Mouse (Mus musculus): ENCODE results near the gene Zfp513.
A peak's percentile ranks its signal among the peaks of the same experiment; 100 is the strongest.
"Not testable (repeated sequence)": the region's sequence is repeated elsewhere in the genome, so short reads cannot be mapped to it uniquely, and the experiment has no call there.

The Zfp513 gene

DNA sequence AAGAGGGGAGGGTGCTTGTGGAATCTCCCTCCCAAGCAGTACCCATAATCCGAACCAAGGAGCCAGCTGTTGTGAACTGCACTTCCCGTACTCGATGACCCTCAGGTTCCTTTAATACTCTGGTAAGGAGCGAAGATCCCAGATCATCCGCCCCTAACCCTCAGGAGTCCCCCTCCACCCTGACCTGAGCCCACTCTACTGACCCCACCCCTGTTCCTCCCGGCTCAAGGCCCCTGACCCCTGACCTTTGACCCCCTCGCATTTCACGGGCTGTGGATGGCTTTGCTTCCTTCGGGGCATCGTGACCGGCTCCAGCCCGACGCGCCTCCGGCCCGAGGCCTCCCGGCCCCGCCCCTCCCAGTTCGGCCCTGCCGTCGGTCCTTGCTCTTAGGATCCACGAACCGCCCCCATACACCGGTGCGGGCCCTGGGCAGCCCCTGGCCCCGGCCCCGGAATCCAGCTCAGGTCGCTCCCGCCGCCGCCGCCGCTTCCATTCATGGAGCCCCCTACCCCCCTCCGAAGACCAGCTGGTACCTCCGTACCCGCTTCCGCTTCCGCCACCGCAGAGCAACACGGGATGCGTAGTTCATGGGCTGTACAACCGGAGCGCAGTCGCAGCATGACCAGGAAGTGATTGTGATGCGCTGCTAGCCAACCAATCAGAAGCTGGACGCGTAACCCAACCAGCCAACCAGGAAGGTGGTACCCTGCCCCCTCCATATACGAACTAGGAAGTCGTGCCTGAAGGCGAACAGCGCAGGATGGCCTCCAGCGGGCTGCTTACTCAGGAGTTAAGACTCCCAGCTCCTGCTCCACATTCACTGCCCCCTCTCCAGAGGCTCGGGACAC, at the start of gene Zfp513:
TSS of gene Zfp513 (minus strand) at position 562 of the 849 bp plus-strand sequence.
- DNase-seq = peak; percentile 99

- no peak for DNase-seq
These were observed 49.5 kb upstream of the Zfp513 start, which contains the start of gene Krtcap3 for GRCm38 (mm10) chr5:31251541-31252101. Gene Krtcap3, plus strand, starts transcription at chr5:31251691.

GRCm38 (mm10) chr5:31250716-31251115, 48.6 kb upstream of the Zfp513 start:
- DNase-seq = no peak

DNA sequence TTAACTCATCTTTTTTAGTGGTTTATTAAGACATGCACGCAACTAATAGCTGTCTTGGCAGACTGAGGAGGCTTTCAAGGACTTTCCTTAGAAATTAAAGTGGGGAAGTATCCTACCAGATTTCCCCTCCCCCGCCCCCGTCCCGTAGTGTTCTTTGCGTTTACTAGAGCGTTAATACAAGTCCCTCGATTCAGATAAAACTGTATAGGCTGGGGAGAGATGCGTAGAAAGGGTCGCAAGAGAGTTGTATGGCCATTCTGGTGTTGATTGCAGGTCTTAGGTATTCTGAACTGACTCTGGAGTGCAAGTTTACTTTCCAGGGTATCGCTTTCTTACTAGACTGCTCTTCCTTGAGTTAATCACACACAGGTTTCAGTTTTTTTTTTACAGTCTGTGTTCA, 40.1 kb upstream of the Zfp513 start:
- no peak for DNase-seq

GRCm38 (mm10) chr5:31241522-31242034, 39.5 kb upstream of the Zfp513 start:
- no peak for DNase-seq

GRCm38 (mm10) chr5:31240637-31241521, 38.8 kb upstream of the Zfp513 start, which contains the start of the genes Nrbp1 and Gm9970:
Gene Nrbp1, plus strand, starts transcription at chr5:31240864.
Gene Gm9970, minus strand, starts transcription at chr5:31241232.
- DNase-seq = peak; percentile 97

DNA sequence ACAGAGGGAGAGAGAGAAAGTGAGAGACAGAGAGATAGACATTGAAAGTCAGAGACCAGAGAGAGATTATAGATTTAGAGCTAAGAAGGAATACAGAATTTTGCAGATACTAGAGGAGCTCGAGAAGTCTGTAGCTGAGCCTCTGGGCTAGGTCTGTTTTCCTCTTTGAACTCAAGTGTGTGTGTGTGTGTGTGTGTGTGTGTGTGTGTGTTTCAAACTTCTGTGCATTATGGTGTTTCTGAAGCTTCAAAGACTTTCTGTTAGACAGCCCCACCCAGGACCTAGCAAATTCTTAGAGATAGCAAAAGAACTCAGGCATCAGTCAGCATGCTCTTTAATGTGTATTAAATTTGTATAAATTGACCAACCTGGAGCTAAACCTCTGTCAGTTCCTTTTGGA, 24.5 kb upstream of the Zfp513 start:
- no peak for DNase-seq

GRCm38 (mm10) chr5:31222696-31223095, 20.6 kb upstream of the Zfp513 start:
- no peak for DNase-seq

DNA sequence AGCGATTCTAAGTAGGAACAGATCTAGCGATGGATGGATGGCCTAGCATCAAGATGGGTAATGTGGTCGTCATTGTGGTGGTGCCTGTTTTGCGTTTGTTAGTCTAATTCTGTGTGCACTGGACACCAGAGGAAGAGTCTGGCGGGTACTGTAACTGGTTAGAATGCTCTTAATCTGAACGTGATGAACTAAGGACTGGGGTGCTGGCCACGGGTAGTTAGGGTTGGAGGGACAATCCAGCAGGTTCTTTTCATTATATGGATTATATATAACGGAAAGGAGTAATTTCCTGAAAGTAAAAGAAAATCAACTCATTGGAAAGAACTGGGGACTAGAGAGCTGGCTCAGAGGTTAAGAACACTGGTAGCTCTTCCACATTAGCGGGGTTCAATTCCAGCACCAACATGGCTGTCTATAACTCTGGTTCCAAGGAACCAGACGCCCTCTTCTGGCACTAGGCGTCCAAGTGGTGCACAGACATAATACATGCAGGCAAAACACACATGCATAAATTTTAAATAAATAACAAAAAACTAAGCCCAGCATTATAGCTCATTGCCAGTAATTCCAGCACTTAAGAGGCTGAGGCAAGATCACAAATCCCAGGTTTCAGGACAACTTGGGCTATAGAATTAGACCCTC, 19.3 kb upstream of the Zfp513 start:
- peak; percentile 57 for DNase-seq

GRCm38 (mm10) chr5:31220448-31221303, 18.6 kb upstream of the Zfp513 start, which contains the start of gene Ppm1g:
Gene Ppm1g, minus strand, starts transcription at chr5:31220687.
- DNase-seq = peak; percentile 96

DNA sequence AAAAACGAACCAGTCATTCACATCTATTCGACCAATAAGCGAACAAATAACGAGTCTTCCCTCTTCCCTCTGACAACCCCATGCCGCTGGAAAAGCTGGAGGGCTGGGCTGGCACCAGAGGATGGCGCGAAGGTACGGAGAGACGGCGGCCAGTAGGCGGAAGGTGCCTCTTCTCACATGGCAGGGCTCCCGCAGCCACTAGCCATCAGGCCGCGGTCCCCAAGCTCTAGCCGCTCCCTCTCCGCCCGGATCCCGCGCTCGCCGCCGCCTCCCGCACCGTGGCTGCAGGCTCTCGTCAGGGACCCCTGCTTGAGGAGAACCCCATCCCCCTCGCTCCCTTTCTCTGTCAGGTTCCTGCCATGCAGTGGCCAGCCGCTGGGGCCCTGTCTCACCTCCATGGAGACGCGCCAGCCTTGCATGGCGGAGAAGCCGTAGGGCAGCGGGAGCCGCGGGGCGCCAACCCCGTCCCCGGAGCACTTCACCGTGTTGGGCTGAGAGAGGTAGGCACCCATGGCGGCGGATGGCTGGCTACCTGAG, 17.9 kb upstream of the Zfp513 start:
- DNase-seq = no peak

- DNase-seq = no peak
These were observed 17.4 kb upstream of the Zfp513 start for GRCm38 (mm10) chr5:31219474-31219873.

DNA sequence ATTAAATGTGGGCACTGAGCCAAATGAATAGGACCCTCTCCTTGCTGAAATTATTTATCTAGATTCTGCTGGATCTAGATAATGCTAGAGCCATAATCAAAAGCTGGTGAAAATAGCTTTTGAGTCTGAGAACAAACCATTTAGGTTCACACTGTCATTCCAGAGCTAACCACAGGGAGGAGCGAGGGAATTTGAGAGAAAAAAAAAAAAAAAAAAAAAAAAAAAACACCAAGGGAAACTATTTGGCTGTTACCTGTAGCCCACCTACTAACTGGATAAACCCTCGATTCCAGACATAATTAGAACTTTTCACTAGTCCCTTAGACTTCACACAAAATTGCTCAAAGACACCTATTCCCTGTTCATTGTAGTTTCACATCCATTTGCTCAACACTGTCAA, 17.0 kb upstream of the Zfp513 start:
- no peak for DNase-seq

DNA sequence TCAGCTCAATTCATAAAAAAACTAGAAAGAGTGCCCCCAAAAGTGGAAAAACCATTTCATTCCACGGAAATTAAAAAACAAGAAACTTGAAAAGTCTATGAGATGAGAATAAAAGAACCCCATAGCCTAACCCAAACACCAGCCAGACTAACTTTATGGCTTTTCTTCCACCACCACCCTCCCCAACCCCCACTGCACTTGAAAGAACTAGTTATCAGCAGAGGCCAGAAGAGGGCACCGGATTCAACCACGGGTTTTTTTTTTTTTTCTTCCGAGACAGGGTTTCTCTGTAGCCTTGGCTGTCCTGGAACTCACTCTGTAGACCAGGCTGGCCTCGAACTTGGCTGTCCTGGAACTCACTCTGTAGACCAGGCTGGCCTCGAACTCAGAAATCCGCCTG, 16.2 kb upstream of the Zfp513 start:
- no peak for DNase-seq

DNA sequence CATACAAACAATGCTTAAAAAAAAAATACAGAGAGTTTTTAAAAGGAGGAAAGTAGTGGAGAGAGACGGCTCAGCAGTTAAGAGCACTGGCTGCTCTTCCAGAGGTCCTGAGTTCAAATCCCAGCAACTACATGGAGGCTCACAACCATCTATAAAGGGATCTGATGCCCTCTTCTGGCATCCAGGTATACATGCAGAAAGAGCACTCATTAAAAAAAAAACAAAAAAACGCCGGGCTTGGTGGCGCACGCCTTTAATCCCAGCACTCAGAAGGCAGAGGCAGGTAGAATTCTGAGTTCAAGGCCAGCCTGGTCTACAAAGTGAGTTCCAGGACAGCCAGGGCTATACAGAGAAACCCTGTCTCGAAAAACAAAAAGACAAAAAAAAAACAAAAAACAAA, 14.5 kb upstream of the Zfp513 start:
- DNase-seq = not testable (repeated sequence)

- no peak for DNase-seq
These were observed 2.3 kb upstream of the Zfp513 start for GRCm38 (mm10) chr5:31204421-31204820.

DNA sequence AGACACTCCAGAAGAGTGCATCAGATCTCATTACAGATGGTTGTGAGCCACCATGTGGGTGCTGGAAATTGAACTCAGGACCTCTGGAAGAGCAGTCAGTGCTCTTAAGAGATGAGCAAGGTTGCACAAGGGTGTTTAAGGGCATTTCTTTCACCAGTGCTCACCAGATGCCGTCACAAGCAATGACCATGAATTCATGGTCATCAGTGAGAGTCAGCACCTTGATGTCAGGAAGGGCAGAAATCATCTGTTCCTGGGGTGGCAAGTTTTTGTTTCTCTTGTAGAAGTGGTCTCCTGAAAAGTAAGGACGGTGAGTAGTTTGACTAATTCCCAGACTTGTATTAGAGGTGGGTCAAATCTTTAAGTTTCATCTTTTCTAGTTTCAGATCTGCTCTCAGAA, 1.8 kb upstream of the Zfp513 start:
- no peak for DNase-seq

GRCm38 (mm10) chr5:31202933-31203332, 830 bp upstream of the Zfp513 start:
- DNase-seq = no peak

- DNase-seq = no peak
These were observed 911 bp downstream of the Zfp513 start for GRCm38 (mm10) chr5:31201042-31201741.

DNA sequence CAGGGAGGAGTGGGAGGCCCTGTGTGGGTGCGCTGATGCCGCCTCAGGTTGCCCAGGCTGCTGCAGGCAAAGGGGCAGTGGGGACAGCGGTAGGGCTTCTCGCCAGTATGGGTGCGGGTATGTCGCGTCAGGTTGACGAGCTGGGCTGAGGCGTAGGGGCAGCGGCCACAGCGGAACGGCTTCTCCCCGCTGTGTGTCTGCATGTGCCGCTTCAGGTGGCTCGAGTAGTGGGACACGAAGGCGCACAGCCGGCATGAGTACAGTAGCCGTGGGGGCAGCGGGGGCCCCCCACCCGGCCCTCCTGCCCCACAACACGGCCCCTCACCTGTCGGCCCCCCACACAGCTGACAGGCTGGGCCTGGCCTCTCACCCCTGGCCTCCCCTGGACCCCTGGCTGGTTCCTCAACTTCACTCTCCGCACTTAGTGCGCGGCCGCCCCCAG, 1.8 kb downstream of the Zfp513 start:
- no peak for DNase-seq
